Mouse (Mus musculus): ENCODE results near the gene Lypd6. TPM values are rescaled to one million over a fixed set of nuclear protein-coding genes. Genes with fewer than 3 reads are reported as not detected.

Lypd6 gene
- polyA plus RNA-seq, 1 experiment from 2014 or later, result 6.2 TPM

DNA sequence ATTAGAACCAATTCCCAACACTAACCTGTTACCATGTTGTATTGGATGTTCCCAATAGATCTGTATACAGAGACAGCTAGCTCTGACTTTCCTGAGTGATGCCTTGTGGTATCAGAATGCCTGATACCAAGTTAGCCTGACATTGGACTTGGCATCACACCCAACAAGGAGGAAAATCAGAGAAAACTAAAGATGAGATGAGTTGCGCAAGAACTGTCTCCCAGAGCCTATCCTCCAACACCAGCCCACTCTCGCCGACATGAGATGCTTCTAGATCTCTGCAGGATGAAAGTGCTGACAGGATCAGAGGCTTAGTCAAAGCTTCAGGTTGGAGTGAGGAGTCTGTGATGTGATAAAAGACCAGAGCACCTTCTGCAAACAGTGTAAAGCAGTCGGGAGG, 158.8 kb downstream of the Lypd6 start:
- Histone ChIP-seq H3K9me3 (no peaks in the 10 kb centered on the region), H3K27ac (no peak overlapping the region), H3K36me3 (no peaks in the 10 kb centered on the region), H3K4me1 (replicated peaks) (no peaks in the 10 kb centered on the region), H3K27me3 (no peaks in the 10 kb centered on the region), H3K4me2 (no peak overlapping the region), H3K4me3 (replicated peaks) (no peak overlapping the region), H3K9ac (replicated peaks) (no peak overlapping the region)
- ATAC-seq (ENCODE audit: insufficient number of reproducible peaks, insufficient read depth, low FRiP score, low TSS enrichment, low read depth), result no peak
- WGBS, result 78% methylated on average over 4 of the region's 4 CpGs

DNA sequence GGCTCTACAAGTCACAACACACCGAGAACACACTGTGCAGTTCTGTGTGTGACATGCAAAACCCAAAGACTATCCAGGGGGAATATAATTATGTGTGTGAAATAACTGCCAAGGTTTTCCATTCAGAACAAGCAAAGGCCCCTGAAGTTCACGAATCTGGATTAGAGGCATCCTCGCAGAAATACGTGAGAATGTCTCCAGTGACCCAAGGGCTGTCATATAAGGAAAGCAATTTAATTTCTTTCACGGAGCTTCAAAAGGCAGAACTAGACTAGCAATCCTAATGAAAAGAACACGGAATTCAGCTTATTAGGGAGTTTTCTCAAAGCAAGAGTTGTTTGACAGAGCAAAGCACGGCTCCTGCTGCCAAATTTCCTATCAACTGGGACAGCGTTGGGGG, 167.3 kb downstream of the Lypd6 start:
- Histone ChIP-seq H3K4me2 (no peak overlapping the region), H3K27ac (no peak overlapping the region), H3K9me3 (0 out of 2 replicates have a peak, but pooled peaks cover 5% of the 10 kb centered on the region), H3K27me3 (no peaks in the 10 kb centered on the region), H3K4me3 (replicated peaks) (no peak overlapping the region), H3K36me3 (no peaks in the 10 kb centered on the region), H3K9ac (replicated peaks) (no peak overlapping the region), H3K4me1 (replicated peaks) (no peaks in the 10 kb centered on the region)
- ATAC-seq (ENCODE audit: insufficient number of reproducible peaks, insufficient read depth, low FRiP score, low TSS enrichment, low read depth), result no peak
- WGBS, result 83% methylated on average over 8 of the region's 8 CpGs

Other genes starting within 250 kb of the Lypd6 start
- gene Mmadhc, start 230.4 kb downstream of the Lypd6 start, polyA plus RNA-seq (2016; fragmentation: Nextera tagmentation; extraction: Ambion mirVana), result 167 and 172 TPM in 2 replicates

Data from limb, embryonic 12.5 days (tissue).